Mouse (Mus musculus) left cerebral cortex, postnatal 10 days (tissue): ENCODE measurements around the gene Fgf13. TPM values are rescaled to one million over a fixed set of nuclear protein-coding genes. Genes with fewer than 3 reads are reported as not detected.
A peak's percentile ranks its signal among the peaks of the same experiment; 100 is the strongest.

ENCODE experiments used
- DNase-seq, 2 experiments: peaks; one replicate each; pipeline ENCODE4 v3.0.0; 2021 to 2022; ENCODE audit warnings: low spot score in 2 of 2, mixed read lengths in 1 of 2; ENCODE audit errors: extremely low spot score in 1 of 2
- intact Hi-C: fragments of 180-260 bp; cut with DNase I; formaldehyde crosslinking; loops from one replicate; pipeline ENCODE4 v1.15.1; 2025
- total RNA-seq, 2 experiments: library from RNA; stranded (reverse); gene quantifications; 2 replicates each; pipeline ENCODE4 v1.2.3; 2021

Fgf13 gene
- total RNA-seq: 100 to 1,000 TPM; 255 to 281 TPM

- DNase-seq: peak; percentile 11 to 47
- intact Hi-C loops: loop anchor here (5.0 to 10.0 kb wide), 2 partner anchors 373 to 834 kb away; no protein-coding TSS in a partner anchor
Observed at GRCm38 (mm10) chrX:59567695-59568431, at the start of gene Fgf13. Gene Fgf13, minus strand, starts transcription at chrX:59568071.

- DNase-seq: no peak
- intact Hi-C loops: loop anchor here (5.0 kb wide), 1 partner anchor 409 kb away; no protein-coding TSS in a partner anchor
Observed at GRCm38 (mm10) chrX:59606535-59606934, 38.7 kb upstream of the Fgf13 start.

GRCm38 (mm10) chrX:59589050-59589449 is 21.2 kb upstream of the Fgf13 start:
- DNase-seq: no peak
- intact Hi-C loops: no loop called here

- no peak for DNase-seq
Observed at GRCm38 (mm10) chrX:59585508-59586186, 17.8 kb upstream of the Fgf13 start.

GRCm38 (mm10) chrX:59584034-59584433 is 16.2 kb upstream of the Fgf13 start:
- intact Hi-C loops: no loop called here
- no peak for DNase-seq

More at GRCm38 (mm10) chrX:59585508-59586186, 17.8 kb upstream of the Fgf13 start:
- intact Hi-C loops: no loop called here

- intact Hi-C loops: loop anchor here (5.0 to 10.0 kb wide), 2 partner anchors 372 to 835 kb away; no protein-coding TSS in a partner anchor
- peak; percentile 6 to 36 for DNase-seq
Observed at GRCm38 (mm10) chrX:59566826-59567694, 811 bp downstream of the Fgf13 start.

GRCm38 (mm10) chrX:59566017-59566679 is 1.7 kb downstream of the Fgf13 start:
- intact Hi-C loops: loop anchor here (5.0 to 10.0 kb wide), 2 partner anchors 371 to 836 kb away; no protein-coding TSS in a partner anchor
- DNase-seq: peak; percentile 2 to 16

GRCm38 (mm10) chrX:59547931-59548330 is 19.9 kb downstream of the Fgf13 start:
- DNase-seq: no peak
- intact Hi-C loops: no loop called here

- intact Hi-C loops: no loop called here
- no peak for DNase-seq
Observed at GRCm38 (mm10) chrX:59508273-59508672, 59.6 kb downstream of the Fgf13 start.

- no peak for DNase-seq
- intact Hi-C loops: no loop called here
Observed at GRCm38 (mm10) chrX:59493388-59493787, 74.5 kb downstream of the Fgf13 start.

- no peak for DNase-seq
- intact Hi-C loops: no loop called here
Observed at GRCm38 (mm10) chrX:59485426-59485825, 82.4 kb downstream of the Fgf13 start.

GRCm38 (mm10) chrX:59402596-59403285 is 165.1 kb downstream of the Fgf13 start:
- no peak for DNase-seq
- intact Hi-C loops: no loop called here

- intact Hi-C loops: no loop called here
- peak in 1 of 2 experiments; percentile 1 for DNase-seq
Observed at GRCm38 (mm10) chrX:59290916-59291411, 276.9 kb downstream of the Fgf13 start.

- no peak for DNase-seq
- intact Hi-C loops: no loop called here
Observed at GRCm38 (mm10) chrX:59251576-59251975, 316.3 kb downstream of the Fgf13 start.

- intact Hi-C loops: no loop called here
- no peak for DNase-seq
Observed at GRCm38 (mm10) chrX:59243752-59244151, 324.1 kb downstream of the Fgf13 start.

GRCm38 (mm10) chrX:59243176-59243575 is 324.7 kb downstream of the Fgf13 start:
- intact Hi-C loops: no loop called here
- no peak for DNase-seq

- intact Hi-C loops: no loop called here
- no peak for DNase-seq
Observed at GRCm38 (mm10) chrX:59241460-59241747, 326.5 kb downstream of the Fgf13 start.
